Mouse (Mus musculus): ENCODE measurements around the gene Gm49321. TPM values are rescaled to one million over a fixed set of nuclear protein-coding genes. Genes with fewer than 3 reads are reported as not detected.

The Gm49321 gene
- 1.8 and 1.9 TPM in 2 replicates for polyA plus RNA-seq (2015; fragmentation: Nextera tagmentation; extraction: Ambion mirVana)

- Histone ChIP-seq H3K4me2 (ENCODE audit: low read depth, low read length) (no peak within 1 kb of the TSS), H3K4me1 (ENCODE audit: insufficient read depth) (no peaks in the 10 kb centered on the region), H3K27ac (ENCODE audit: low read depth) (no peak within 1 kb of the TSS), H3K9ac (replicated peaks) (no peak within 1 kb of the TSS), H3K36me3 (replicated peaks; ENCODE audit: insufficient read depth, low read length) (peaks cover 56% of the 10 kb centered on the region), H3K9me3 (ENCODE audit: low read length) (no peaks in the 10 kb centered on the region), H3K27me3 (ENCODE audit: insufficient read depth, low read length) (no peaks in the 10 kb centered on the region), H3K4me3 (ENCODE audit: low read depth, low read length) (no peak within 1 kb of the TSS)
- TF ChIP-seq CTCF (IDR thresholded peaks at IDR 0.05; ENCODE audit: low read depth), result no peak
- no peak for TF ChIP-seq EP300 (IDR thresholded peaks at IDR 0.05; ENCODE audit: low read depth)
- ATAC-seq (no peak), DNase-seq (no peak)
- WGBS (ENCODE audit: insufficient replicate concordance), result 89% methylated on average over 1 of the region's 1 CpGs
These were observed at the start of gene Gm49321 for GRCm38 (mm10) chr12:73937353-73937752. Gene Gm49321, plus strand, starts transcription at chr12:73937653.

- ATAC-seq (no peak), DNase-seq (no peak)
- TF ChIP-seq EP300 (IDR thresholded peaks at IDR 0.05; ENCODE audit: low read depth) (no peak), CTCF (IDR thresholded peaks at IDR 0.05; ENCODE audit: low read depth) (no peak)
- Histone ChIP-seq H3K9me3 (ENCODE audit: low read length) (no peaks in the 10 kb centered on the region), H3K9ac (replicated peaks) (no peak overlapping the region), H3K4me1 (ENCODE audit: insufficient read depth) (no peaks in the 10 kb centered on the region), H3K4me2 (ENCODE audit: low read depth, low read length) (no peak overlapping the region), H3K4me3 (ENCODE audit: low read depth, low read length) (no peak overlapping the region), H3K27me3 (ENCODE audit: insufficient read depth, low read length) (no peaks in the 10 kb centered on the region), H3K27ac (ENCODE audit: low read depth) (no peak overlapping the region), H3K36me3 (replicated peaks; ENCODE audit: insufficient read depth, low read length) (no peaks in the 10 kb centered on the region)
- 79% methylated on average over 8 of the region's 8 CpGs for WGBS (ENCODE audit: insufficient replicate concordance)
These were observed 49.3 kb upstream of the Gm49321 start for GRCm38 (mm10) chr12:73888003-73888783.

- no peak overlapping the region for H3K27ac ChIP-seq (ENCODE audit: low read depth)
- no peaks in the 10 kb centered on the region for H3K27me3 ChIP-seq (ENCODE audit: insufficient read depth, low read length)
- TF ChIP-seq EP300 (IDR thresholded peaks at IDR 0.05; ENCODE audit: low read depth) (no peak), CTCF (IDR thresholded peaks at IDR 0.05; ENCODE audit: low read depth) (no peak)
- no peaks in the 10 kb centered on the region for H3K9me3 ChIP-seq (ENCODE audit: low read length)
- H3K4me1 ChIP-seq (ENCODE audit: insufficient read depth), result no peaks in the 10 kb centered on the region
- 21% methylated on average over 1 of the region's 1 CpGs for WGBS (ENCODE audit: insufficient replicate concordance)
- no peak overlapping the region for H3K4me2 ChIP-seq (ENCODE audit: low read depth, low read length)
- no peak overlapping the region for H3K4me3 ChIP-seq (ENCODE audit: low read depth, low read length)
- ATAC-seq (no peak), DNase-seq (no peak)
- H3K9ac ChIP-seq (replicated peaks), result no peak overlapping the region
- H3K36me3 ChIP-seq (replicated peaks; ENCODE audit: insufficient read depth, low read length), result no peaks in the 10 kb centered on the region
These were observed 47.9 kb upstream of the Gm49321 start for GRCm38 (mm10) chr12:73889571-73889970.

- Histone ChIP-seq H3K9me3 (ENCODE audit: low read length) (no peaks in the 10 kb centered on the region), H3K4me2 (ENCODE audit: low read depth, low read length) (no peak overlapping the region), H3K36me3 (replicated peaks; ENCODE audit: insufficient read depth, low read length) (no peaks in the 10 kb centered on the region), H3K4me1 (ENCODE audit: insufficient read depth) (no peaks in the 10 kb centered on the region), H3K4me3 (ENCODE audit: low read depth, low read length) (no peak overlapping the region), H3K9ac (replicated peaks) (no peak overlapping the region), H3K27me3 (ENCODE audit: insufficient read depth, low read length) (no peaks in the 10 kb centered on the region), H3K27ac (ENCODE audit: low read depth) (no peak overlapping the region)
- DNase-seq (no peak), ATAC-seq (no peak)
- TF ChIP-seq EP300 (IDR thresholded peaks at IDR 0.05; ENCODE audit: low read depth) (no peak), CTCF (IDR thresholded peaks at IDR 0.05; ENCODE audit: low read depth) (no peak)
- 67% methylated on average over 3 of the region's 3 CpGs for WGBS (ENCODE audit: insufficient replicate concordance)
These were observed 47.4 kb upstream of the Gm49321 start for GRCm38 (mm10) chr12:73890086-73890485.

GRCm38 (mm10) chr12:73892616-73893015 lies 44.8 kb upstream of the Gm49321 start:
- WGBS (ENCODE audit: insufficient replicate concordance), result 53% methylated on average over 3 of the region's 3 CpGs
- H3K4me2 ChIP-seq (ENCODE audit: low read depth, low read length), result no peak overlapping the region
- no peaks in the 10 kb centered on the region for H3K27me3 ChIP-seq (ENCODE audit: insufficient read depth, low read length)
- TF ChIP-seq CTCF (IDR thresholded peaks at IDR 0.05; ENCODE audit: low read depth), result no peak
- no peak for TF ChIP-seq EP300 (IDR thresholded peaks at IDR 0.05; ENCODE audit: low read depth)
- ATAC-seq (no peak), DNase-seq (no peak)
- H3K4me3 ChIP-seq (ENCODE audit: low read depth, low read length), result no peak overlapping the region
- no peaks in the 10 kb centered on the region for H3K9me3 ChIP-seq (ENCODE audit: low read length)
- H3K36me3 ChIP-seq (replicated peaks; ENCODE audit: insufficient read depth, low read length), result no peaks in the 10 kb centered on the region
- H3K9ac ChIP-seq (replicated peaks), result no peak overlapping the region
- no peaks in the 10 kb centered on the region for H3K4me1 ChIP-seq (ENCODE audit: insufficient read depth)
- H3K27ac ChIP-seq (ENCODE audit: low read depth), result no peak overlapping the region

- H3K4me3 ChIP-seq (ENCODE audit: low read depth, low read length), result no peak overlapping the region
- no peak overlapping the region for H3K9ac ChIP-seq (replicated peaks)
- no peak overlapping the region for H3K27ac ChIP-seq (ENCODE audit: low read depth)
- no peaks in the 10 kb centered on the region for H3K27me3 ChIP-seq (ENCODE audit: insufficient read depth, low read length)
- 70% methylated on average over 6 of the region's 6 CpGs for WGBS (ENCODE audit: insufficient replicate concordance)
- no peak for ATAC-seq
- no peak overlapping the region for H3K4me2 ChIP-seq (ENCODE audit: low read depth, low read length)
- no peak for DNase-seq
- no peaks in the 10 kb centered on the region for H3K9me3 ChIP-seq (ENCODE audit: low read length)
- H3K4me1 ChIP-seq (ENCODE audit: insufficient read depth), result no peaks in the 10 kb centered on the region
- TF ChIP-seq EP300 (IDR thresholded peaks at IDR 0.05; ENCODE audit: low read depth), result no peak
- no peak for TF ChIP-seq CTCF (IDR thresholded peaks at IDR 0.05; ENCODE audit: low read depth)
- H3K36me3 ChIP-seq (replicated peaks; ENCODE audit: insufficient read depth, low read length), result no peaks in the 10 kb centered on the region
These were observed 42.6 kb upstream of the Gm49321 start for GRCm38 (mm10) chr12:73894838-73895237.
